Mouse (Mus musculus) C2C12 (cell line): Measurements from ENCODE around the gene Rev1.

Source experiments
- CEBPB ChIP-seq: IDR thresholded peaks from one replicate; pipeline ENCODE4 v1.6.1; 2011; ENCODE audit warnings: low read depth, mild to moderate bottlenecking, control low read depth, moderate library complexity
- CTCF ChIP-seq: IDR thresholded peaks from one replicate; pipeline ENCODE4 v1.5.1; 2011; ENCODE audit not compliant: control insufficient read depth, insufficient read depth, insufficient read length
- FOSL1 ChIP-seq: IDR thresholded peaks from one replicate; pipeline ENCODE4 v1.8.0; 2011; ENCODE audit warnings: mild to moderate bottlenecking, low read length; ENCODE audit not compliant: poor library complexity, insufficient read depth, severe bottlenecking
- MAX ChIP-seq: IDR thresholded peaks from one replicate; pipeline ENCODE4 v1.6.1; 2011; ENCODE audit warnings: mild to moderate bottlenecking, control low read depth
- USF1 ChIP-seq: IDR thresholded peaks from one replicate; pipeline ENCODE4 v1.6.1; 2011; ENCODE audit warnings: low read depth, mild to moderate bottlenecking, control low read depth, moderate library complexity

GRCm38 (mm10) chr1:38146008-38146407, 16.4 kb upstream of the Rev1 start:
- TF ChIP-seq CTCF (no peak), MAX (no peak), FOSL1 (no peak), CEBPB (no peak), USF1 (no peak)
